Mouse (Mus musculus) limb, embryonic 11.5 days (tissue): Measurements from ENCODE around the gene Armh3. TPM values are rescaled to one million over a fixed set of nuclear protein-coding genes. Genes with fewer than 3 reads are reported as not detected.

Experiments used
- ATAC-seq: fragments of 200-750 bp; cut with Nextera tagmentation; 2 replicates; pipeline ENCODE4 v1.8.0; 2017; ENCODE audit warnings: low read depth; ENCODE audit not compliant: insufficient number of reproducible peaks, low FRiP score, low TSS enrichment
- DNase-seq: peaks from one replicate; pipeline ENCODE4 v3.0.0-alpha.2; 2015; ENCODE audit warnings: low spot score
- H3K27ac ChIP-seq: fragments of 300-500 bp; sonication (generic); replicated peaks from 2 replicates; pipeline ENCODE4 v1.5.1; 2014; ENCODE audit warnings: low read depth, mild to moderate bottlenecking, low read length
- H3K27me3 ChIP-seq: fragments of 300-500 bp; sonication (generic); 2 replicates; pipeline ENCODE4 v1.6.1; 2014; ENCODE audit warnings: mild to moderate bottlenecking, low read length, mixed read lengths; ENCODE audit not compliant: control insufficient read depth, insufficient read depth
- H3K36me3 ChIP-seq: fragments of 300-500 bp; sonication (generic); 2 replicates; pipeline ENCODE4 v1.6.1; 2014; ENCODE audit warnings: mild to moderate bottlenecking, low read length, moderate library complexity, mixed read lengths; ENCODE audit not compliant: control insufficient read depth, insufficient read depth
- H3K4me1 ChIP-seq: fragments of 300-500 bp; sonication (generic); 2 replicates; pipeline ENCODE4 v1.6.1; 2014; ENCODE audit warnings: low read length, mixed read lengths; ENCODE audit not compliant: control insufficient read depth, insufficient read depth
- H3K4me2 ChIP-seq: fragments of 300-500 bp; sonication (generic); 2 replicates; pipeline ENCODE4 v1.6.1; 2014; ENCODE audit warnings: low read depth, mild to moderate bottlenecking, moderate library complexity; ENCODE audit not compliant: severe bottlenecking
- H3K4me3 ChIP-seq: fragments of 300-500 bp; sonication (generic); 2 replicates; pipeline ENCODE4 v1.5.1; 2014; ENCODE audit warnings: low read depth, low read length
- H3K9ac ChIP-seq: fragments of 300-500 bp; sonication (generic); 2 replicates; pipeline ENCODE4 v1.6.1; 2014; ENCODE audit warnings: mild to moderate bottlenecking, low read length
- H3K9me3 ChIP-seq: fragments of 300-500 bp; sonication (generic); 2 replicates; pipeline ENCODE4 v1.6.1; 2016; ENCODE audit warnings: low read length; ENCODE audit not compliant: control insufficient read depth
- WGBS: fragments of 180-500 bp; shearing (Covaris S2); extraction: QIAGEN DNeasy Blood & Tissue Kit; methylation state at CpG from one replicate; pipeline ENCODE4 v1.1.7; 2014; 5-methylcytosine and 5-hydroxymethylcytosine counted together
- polyA plus RNA-seq: library from polyadenylated mRNA; unstranded; fragments of >200 nt; fragmentation: Nextera tagmentation; extraction: Ambion mirVana; gene quantifications from 2 replicates; pipeline ENCODE4 v1.2.1, GENCODE M21; 2014

Gene Armh3
- polyA plus RNA-seq, 1 experiment from 2014 or later: 15.0 TPM

DNA sequence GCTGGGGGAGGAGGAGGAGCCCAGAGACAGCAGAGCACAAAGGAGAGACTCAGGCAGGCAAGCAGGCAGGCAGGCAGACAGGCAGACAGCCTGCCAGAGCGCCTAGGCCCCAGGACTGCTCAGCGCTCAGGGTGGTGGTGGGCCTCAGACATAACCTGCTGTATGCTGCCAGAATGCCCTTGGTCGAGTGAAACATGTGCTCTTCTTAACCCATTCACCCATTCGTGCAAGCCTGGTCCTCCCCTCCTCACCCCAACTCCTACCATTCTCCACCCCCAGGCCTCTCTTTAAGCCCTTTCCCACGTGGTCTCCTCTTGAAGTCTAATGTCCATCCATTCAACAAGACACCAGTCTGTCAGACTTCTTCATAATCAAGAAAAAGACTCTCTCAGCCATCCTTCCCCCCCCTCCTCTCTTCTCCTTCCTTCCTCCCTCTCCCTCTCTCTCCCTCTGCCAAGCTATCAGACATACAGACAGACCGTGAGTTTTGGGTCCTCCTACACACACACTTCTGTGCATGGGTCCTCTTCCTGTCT lies 44.3 kb upstream of the Armh3 start:
- 8% methylated on average over 6 of the region's 6 CpGs for WGBS
- Histone ChIP-seq H3K4me1 (peaks cover 42% of the 10 kb centered on the region), H3K36me3 (no peaks in the 10 kb centered on the region), H3K9ac (peak overlapping the region; percentile 56), H3K9me3 (no peaks in the 10 kb centered on the region), H3K4me3 (peak overlapping the region; percentile 27), H3K4me2 (peak overlapping the region; percentile 47), H3K27ac (peak overlapping the region; percentile 95), H3K27me3 (no peaks in the 10 kb centered on the region)
- ATAC-seq (peak; percentile 45), DNase-seq (peak; percentile 70)

DNA sequence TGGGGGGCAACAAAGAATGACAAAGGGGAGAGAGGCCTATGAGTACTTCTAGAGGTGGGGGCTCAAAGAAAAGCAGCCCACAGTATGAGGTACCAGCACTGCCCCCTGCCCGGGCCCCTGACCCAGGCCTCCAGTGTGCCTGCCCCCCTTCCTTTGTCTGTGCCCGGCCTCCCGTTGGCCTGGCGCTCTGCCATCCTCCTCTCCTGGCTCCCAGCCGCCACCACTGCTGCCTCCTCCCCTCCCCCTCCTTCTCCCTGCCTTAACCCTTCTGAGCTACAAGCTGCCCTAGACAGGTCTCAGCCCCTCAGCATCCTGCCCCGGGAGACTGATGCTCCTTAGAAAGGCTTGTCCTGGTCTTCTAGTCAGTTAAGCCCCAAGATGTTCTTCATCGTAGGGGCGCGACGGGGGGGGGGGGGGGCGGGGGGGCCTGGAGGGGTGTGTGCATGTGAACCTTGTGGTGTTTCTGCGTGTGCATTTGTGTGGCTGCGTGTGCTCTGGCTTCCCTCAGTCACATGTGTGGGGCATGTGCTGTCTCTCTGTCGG lies 43.7 kb upstream of the Armh3 start:
- Histone ChIP-seq H3K9me3 (no peaks in the 10 kb centered on the region), H3K4me2 (peak overlapping the region; percentile 47), H3K4me3 (peak overlapping the region; percentile 27), H3K36me3 (no peaks in the 10 kb centered on the region), H3K27me3 (no peaks in the 10 kb centered on the region), H3K27ac (peak overlapping the region; percentile 95), H3K4me1 (peaks cover 47% of the 10 kb centered on the region), H3K9ac (peak overlapping the region; percentile 65)
- 2% methylated on average over 8 of the region's 14 CpGs for WGBS
- peak; percentile 79 for DNase-seq
- peak; percentile 31; the same call in 1 of the 2 replicates for ATAC-seq

DNA sequence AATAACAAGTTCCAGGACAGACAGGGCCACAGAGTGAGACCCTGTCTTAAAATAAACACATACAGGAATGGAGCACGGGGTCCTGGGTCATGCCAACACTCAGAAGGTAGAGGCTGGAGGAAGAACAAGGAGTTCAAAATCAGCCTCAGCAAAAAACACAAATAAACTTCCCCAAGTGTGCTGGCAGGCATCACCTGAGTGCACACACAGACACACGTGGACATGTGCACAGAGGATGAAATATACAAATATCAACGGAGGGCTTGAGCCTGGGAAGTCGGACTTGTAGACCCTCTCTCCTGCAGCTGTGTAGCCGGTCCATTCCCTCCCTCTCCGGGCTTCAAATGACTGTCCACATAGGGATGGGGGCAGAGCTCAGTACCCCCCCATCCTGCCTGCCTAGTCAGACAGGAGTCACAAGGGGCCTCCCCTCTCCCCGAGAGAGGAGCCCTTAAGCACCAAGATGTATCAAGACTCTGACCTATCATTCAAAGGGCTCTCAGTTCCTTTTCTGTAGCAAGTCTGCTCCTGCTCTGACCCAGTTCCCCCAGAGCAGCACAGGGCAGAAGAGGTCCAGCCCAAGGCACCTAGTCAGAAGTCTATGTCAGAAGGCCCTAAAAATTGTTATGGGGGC lies 43.1 kb upstream of the Armh3 start:
- H3K4me3 ChIP-seq: peak overlapping the region; percentile 27
- no peak for ATAC-seq
- peaks cover 48% of the 10 kb centered on the region for H3K4me1 ChIP-seq
- peaks cover under 1% of the 10 kb centered on the region; the same call in 1 of the 2 replicates for H3K36me3 ChIP-seq
- H3K27ac ChIP-seq: peak overlapping the region; percentile 95
- 26% methylated on average over 7 of the region's 7 CpGs for WGBS
- peak overlapping the region; percentile 65 for H3K9ac ChIP-seq
- H3K4me2 ChIP-seq: peak overlapping the region; percentile 47
- DNase-seq: no peak
- H3K9me3 ChIP-seq: no peaks in the 10 kb centered on the region
- no peaks in the 10 kb centered on the region for H3K27me3 ChIP-seq

DNA sequence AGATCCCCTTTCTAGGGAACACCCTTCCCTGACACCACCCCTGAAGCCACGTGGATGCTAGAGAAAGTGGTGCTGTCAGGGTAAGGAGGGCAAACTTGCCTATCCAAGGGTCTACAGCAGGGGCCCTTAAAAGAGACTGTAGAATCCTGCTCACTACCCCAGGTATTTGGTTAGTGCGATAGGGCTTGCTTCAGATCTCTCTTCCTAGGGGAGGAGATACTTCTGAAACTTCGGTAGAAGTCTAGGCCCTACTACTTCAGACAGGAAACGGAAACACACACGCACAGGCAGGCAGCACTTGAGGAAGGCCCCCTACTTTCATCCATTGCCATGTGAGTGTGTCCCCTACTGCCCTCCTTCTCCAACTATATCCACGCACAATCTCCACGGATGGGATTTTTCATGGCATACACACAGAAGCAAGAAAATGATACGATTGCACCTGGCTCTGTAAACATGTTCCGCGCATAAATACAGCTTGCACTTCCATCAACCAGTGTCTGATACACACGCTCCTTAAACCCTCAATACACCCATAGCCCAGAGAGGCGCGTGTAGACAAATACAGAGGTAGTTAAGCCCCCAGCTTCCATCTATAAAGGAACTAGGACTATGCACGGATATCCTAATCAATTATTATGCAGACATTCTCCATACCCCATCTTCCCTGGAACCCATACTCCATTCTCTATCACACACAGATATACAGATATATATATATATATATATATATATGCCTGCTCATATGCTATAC lies 42.0 kb upstream of the Armh3 start:
- peak overlapping the region; percentile 86 for H3K4me2 ChIP-seq
- H3K27ac ChIP-seq: peak overlapping the region; percentile 90
- ATAC-seq: no peak
- H3K9me3 ChIP-seq: no peaks in the 10 kb centered on the region
- 45% methylated on average over 14 of the region's 14 CpGs for WGBS
- H3K27me3 ChIP-seq: no peaks in the 10 kb centered on the region
- DNase-seq: no peak
- H3K9ac ChIP-seq: peak overlapping the region; percentile 97; the same call in 1 of the 2 replicates
- peak overlapping the region; percentile 97 for H3K4me3 ChIP-seq
- H3K36me3 ChIP-seq: peaks cover 11% of the 10 kb centered on the region
- peaks cover 44% of the 10 kb centered on the region for H3K4me1 ChIP-seq

DNA sequence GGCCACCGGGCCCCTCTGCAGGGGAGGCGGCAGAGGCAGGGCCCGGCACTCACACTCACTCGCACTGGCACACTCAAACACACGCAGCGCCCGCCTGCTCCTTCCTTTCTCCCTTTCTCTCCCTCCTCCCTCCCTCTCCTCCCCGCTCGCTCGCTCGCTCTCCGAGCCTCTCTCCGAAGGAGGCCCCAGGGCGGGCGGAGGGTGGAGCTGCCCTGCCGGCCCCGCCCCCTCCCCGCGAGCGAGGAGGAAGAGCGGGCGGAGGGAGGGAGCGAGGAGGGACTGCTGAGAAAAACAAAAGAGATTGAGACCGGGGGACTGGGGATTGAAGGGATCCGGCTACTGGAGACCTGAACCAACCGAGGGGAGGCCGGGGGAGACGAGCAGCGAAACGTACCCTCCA lies 41.2 kb upstream of the Armh3 start:
- no peaks in the 10 kb centered on the region for H3K9me3 ChIP-seq
- WGBS: under 1% methylated on average over 25 of the region's 30 CpGs
- H3K27me3 ChIP-seq: no peaks in the 10 kb centered on the region
- peak overlapping the region; percentile 86 for H3K4me2 ChIP-seq
- H3K27ac ChIP-seq: peak overlapping the region; percentile 90
- ATAC-seq (peak; percentile 56), DNase-seq (peak; percentile 93)
- H3K4me1 ChIP-seq: peaks cover 44% of the 10 kb centered on the region
- peak overlapping the region; percentile 97 for H3K4me3 ChIP-seq
- H3K36me3 ChIP-seq: peaks cover 20% of the 10 kb centered on the region
- H3K9ac ChIP-seq: peak overlapping the region; percentile 97

DNA sequence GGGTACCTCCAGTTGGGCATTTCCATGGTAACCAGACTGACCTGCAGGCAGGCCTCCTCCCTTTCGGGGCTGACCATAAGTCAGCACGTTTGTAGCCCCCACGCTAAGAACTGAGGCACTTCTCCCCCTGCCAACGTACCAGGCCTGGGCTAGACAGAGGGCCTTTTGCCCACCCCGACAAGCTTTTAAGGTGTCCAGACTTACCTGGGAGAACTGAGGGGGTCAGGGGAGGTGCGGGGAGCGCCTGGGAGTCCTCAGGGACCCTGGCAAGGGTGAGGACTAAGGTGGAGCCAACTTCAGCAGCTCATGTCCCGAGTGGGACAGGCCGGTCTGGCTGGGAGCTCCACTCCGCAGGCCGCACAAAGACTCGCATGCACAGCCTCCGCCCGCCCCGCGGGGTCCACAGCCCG lies 40.6 kb upstream of the Armh3 start:
- DNase-seq (peak; percentile 56), ATAC-seq (no peak; the same call in 1 of the 2 replicates)
- Histone ChIP-seq H3K27ac (peak overlapping the region; percentile 90), H3K9me3 (no peaks in the 10 kb centered on the region), H3K9ac (peak overlapping the region; percentile 97), H3K4me2 (peak overlapping the region; percentile 86), H3K4me1 (peaks cover 42% of the 10 kb centered on the region), H3K4me3 (peak overlapping the region; percentile 97), H3K36me3 (peaks cover 26% of the 10 kb centered on the region), H3K27me3 (no peaks in the 10 kb centered on the region)
- 1% methylated on average over 10 of the region's 17 CpGs for WGBS

DNA sequence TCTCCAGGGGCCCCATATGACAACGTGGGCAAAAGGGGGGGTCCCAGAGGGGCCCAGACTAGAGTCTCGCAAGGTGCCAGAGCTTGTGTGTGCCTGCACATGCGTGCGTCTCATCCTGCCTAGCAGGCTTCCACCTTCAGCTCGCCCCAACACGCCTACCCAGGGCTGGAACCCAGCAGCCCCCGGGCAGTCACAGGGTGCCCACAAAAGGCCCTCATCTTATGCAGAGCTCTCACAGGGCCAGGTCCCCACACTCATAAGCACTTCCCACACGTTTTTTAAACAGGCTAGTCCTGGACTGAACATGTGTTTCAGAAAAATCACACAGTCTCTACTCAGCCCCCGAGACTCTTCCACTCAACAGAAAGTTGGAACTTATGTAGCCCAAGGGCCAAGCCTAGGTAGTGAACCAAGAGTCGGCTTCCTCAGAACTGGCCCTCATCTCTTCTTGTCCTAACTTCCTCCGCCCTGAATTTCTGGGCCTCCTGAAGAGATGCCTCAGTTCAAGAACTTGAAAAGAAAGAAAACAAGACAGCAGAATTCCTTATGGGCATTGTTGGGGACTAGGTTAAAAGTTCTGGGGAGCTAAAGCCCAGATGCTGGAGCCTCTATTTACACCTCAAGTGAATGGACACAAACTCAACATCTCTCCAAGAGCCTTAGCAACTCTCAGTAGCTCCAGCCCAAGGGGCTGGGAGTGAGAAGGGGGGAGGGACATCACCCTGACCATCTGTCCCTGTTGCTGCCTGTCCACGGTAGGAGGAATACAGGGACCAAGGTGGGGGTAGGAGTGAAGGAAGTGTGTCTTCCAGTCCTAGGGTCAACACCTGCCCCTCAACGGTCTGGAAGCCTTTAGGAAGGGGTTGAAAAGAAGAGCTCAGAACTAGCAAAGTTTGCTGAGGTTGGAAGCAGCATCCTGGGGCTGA lies 39.9 kb upstream of the Armh3 start:
- Histone ChIP-seq H3K4me1 (peaks cover 38% of the 10 kb centered on the region), H3K27me3 (no peaks in the 10 kb centered on the region), H3K9ac (peak overlapping the region; percentile 97), H3K9me3 (no peaks in the 10 kb centered on the region), H3K27ac (peak overlapping the region; percentile 90; the same call in 1 of the 2 replicates), H3K4me2 (peak overlapping the region; percentile 86), H3K36me3 (peaks cover 33% of the 10 kb centered on the region), H3K4me3 (peak overlapping the region; percentile 97)
- DNase-seq (no peak), ATAC-seq (no peak)
- WGBS: 32% methylated on average over 13 of the region's 13 CpGs
